Mouse (Mus musculus) small intestine, adult 2 months (tissue): ENCODE data around the gene Arid3c.

Experiments
- CTCF ChIP-seq: fragments of 200-500 bp; IDR thresholded peaks from 2 replicates; pipeline ENCODE4 v1.5.1; 2012; ENCODE audit warnings: low read depth, mild to moderate bottlenecking, control low read depth, inconsistent platforms, low read length, moderate library complexity, mixed read lengths; ENCODE audit not compliant: insufficient replicate concordance, insufficient read length; ENCODE audit errors: extremely low read depth
- POLR2A ChIP-seq: fragments of 200-500 bp; IDR thresholded peaks from 2 replicates; pipeline ENCODE4 v1.6.1; 2012; ENCODE audit warnings: low read depth, mild to moderate bottlenecking, control low read depth, inconsistent platforms, low read length, moderate library complexity

DNA sequence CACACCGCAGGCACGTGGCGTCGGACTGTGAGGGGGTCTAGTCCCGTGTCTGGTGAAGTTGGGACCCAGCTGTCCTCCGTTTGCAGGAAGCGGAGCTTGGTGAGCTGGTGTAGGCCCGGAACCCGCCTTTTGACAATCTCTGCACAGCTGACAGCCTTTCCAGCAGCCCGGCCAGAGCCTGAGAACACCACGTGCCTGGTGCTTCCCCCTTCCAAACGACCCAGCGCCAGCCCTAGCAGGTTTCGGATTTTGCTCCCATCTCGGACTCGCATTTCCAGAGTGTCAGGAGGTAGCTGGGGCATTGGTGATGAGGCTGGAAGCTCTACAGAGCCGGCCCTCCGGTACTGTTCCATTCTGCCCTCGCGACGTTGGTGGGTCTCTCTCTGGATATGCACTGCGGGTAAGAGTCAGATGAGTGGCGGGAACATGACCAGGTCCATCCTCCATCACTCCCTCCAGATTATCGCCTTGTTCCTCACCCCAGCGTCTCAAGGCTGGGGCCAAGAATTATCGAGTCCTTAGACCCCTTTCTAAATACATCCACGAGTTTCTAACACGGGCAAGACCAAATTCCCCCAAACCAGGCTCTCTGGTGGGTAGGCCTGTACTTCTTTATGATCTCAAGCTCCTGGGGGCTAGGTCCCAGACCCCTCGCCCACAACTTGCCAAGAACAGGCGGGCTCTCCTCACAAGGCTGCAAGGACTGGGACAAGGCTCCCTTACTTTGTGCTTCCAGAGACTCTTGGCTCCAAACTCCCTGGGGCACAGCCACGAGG is 18.3 kb downstream of the Arid3c start:
- TF ChIP-seq POLR2A (no peak), CTCF (no peak)
